Mouse (Mus musculus): ENCODE results near the gene Slc19a1. TPM values are rescaled to one million over a fixed set of nuclear protein-coding genes. Genes with fewer than 3 reads are reported as not detected.

Gene Slc19a1
- polyA plus RNA-seq, 1 experiment from 2014 or later: 35.4 TPM

DNA sequence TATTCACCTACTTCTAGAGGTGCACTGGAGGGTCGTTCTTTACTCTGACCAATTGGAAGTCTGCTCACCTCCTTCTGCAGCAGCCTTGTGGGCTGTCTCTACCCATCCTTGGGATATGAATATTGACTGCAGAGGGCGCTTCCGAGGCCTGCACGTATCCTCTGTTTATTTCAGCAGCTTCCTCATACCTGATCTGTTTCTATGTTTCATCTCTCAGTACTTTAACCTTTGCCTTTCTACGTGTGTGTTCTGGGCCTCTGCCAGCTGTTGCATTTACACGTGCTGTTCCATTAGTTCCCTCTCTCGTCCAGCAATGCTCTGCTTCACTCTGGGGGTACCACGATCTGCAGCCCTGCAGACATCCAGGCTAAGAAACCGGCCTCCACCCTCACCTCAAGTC lies 14.4 kb upstream of the Slc19a1 start:
- H3K36me3 ChIP-seq: no peaks in the 10 kb centered on the region
- H3K9me3 ChIP-seq: no peaks in the 10 kb centered on the region
- WGBS: 79% methylated on average over 9 of the region's 9 CpGs

DNA sequence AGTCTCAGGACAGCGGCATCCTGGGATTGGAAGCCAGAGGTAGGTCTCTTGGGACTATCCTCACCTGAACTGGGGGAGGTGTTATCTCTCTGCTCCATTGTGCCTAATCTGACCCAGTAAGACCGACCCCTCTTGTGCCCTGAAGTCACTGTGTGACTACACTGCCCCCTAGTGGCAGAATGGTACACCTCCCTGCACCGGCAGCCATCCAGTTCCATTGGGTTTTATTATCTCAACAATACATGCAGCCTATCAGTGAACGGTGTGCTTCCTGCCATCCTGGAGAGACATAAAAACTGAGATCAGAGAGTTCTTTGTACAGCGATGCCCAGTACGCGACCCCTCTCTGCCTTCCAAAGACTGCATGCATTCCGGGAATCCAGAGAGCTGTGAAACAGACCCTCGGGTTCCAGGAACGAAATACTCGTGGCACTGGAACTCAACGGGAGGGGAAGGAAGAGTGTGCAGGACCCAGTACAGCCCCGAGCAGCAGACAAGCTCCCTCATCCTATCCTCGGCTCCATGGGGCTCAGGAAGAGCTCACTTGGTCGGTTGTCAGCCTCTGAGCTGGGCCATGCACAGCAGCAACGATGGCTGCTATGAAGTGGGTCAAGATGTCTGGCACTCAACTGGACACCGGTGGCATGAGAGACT lies 10.5 kb upstream of the Slc19a1 start:
- Histone ChIP-seq H3K4me1 (peaks cover 7% of the 10 kb centered on the region; the same call in 1 of the 2 replicates), H3K27ac (replicated peaks) (no peak overlapping the region), H3K9ac (replicated peaks) (0 out of 2 replicates have a peak overlapping the region, but pooled peaks have one; percentile 15), H3K4me3 (no peak overlapping the region), H3K9me3 (no peaks in the 10 kb centered on the region), H3K27me3 (no peaks in the 10 kb centered on the region), H3K4me2 (replicated peaks) (peak overlapping the region; percentile 28), H3K36me3 (no peaks in the 10 kb centered on the region)
- peak; percentile 67 for ATAC-seq (replicated peaks)
- WGBS: 34% methylated on average over 17 of the region's 17 CpGs

More for the DNA sequence above, 14.4 kb upstream of the Slc19a1 start:
- no peaks in the 10 kb centered on the region for H3K27me3 ChIP-seq
- no peak overlapping the region for H3K27ac ChIP-seq (replicated peaks)
- ATAC-seq (replicated peaks): no peak
- H3K9ac ChIP-seq (replicated peaks): no peak overlapping the region
- H3K4me2 ChIP-seq (replicated peaks): no peak overlapping the region
- peaks cover 7% of the 10 kb centered on the region; the same call in 1 of the 2 replicates for H3K4me1 ChIP-seq
- H3K4me3 ChIP-seq: no peak overlapping the region

DNA sequence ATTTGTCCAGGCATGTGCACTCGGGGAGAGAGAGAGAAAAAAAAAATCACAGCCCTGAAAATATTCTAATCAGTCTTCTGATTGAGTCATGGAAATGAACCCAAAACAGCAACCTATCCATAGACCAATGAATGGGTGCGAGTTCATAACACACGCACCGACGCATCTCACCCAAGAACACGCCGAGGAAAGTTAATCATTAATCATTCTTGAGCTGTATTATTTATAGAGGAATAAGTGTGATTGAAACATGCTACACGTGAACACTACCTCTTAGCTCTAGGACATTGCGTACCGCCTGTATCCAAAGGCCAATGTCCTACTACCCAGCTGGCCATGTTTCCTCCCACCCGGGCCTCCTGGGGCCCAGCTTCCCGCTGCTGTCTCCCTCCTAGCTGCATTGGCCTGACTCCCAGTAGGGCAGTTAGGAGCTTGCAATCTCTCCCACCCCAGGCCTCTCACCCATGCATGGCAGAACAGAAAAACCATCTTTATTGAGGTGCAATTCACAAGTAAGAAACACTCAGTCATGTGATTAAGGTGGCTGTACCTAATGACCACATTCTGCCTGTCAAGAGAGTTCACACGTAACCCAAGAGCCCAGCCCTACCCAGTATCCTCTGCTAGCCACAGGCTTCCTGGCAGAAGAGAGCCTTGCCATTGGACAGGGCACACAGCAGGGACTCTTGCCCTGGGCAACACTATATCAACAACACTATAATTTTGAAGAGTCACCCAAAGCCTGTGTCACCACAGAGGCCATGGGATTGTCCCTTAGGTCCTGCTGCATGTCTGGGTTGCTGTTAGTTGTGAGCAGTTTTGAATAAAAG lies 9.5 kb upstream of the Slc19a1 start:
- H3K4me1 ChIP-seq: peaks cover 7% of the 10 kb centered on the region; the same call in 1 of the 2 replicates
- no peak overlapping the region for H3K9ac ChIP-seq (replicated peaks)
- no peak for ATAC-seq (replicated peaks)
- no peak overlapping the region for H3K27ac ChIP-seq (replicated peaks)
- no peak overlapping the region for H3K4me2 ChIP-seq (replicated peaks)
- no peaks in the 10 kb centered on the region for H3K9me3 ChIP-seq
- H3K36me3 ChIP-seq: no peaks in the 10 kb centered on the region
- no peak overlapping the region for H3K4me3 ChIP-seq
- 85% methylated on average over 13 of the region's 13 CpGs for WGBS
- H3K27me3 ChIP-seq: no peaks in the 10 kb centered on the region

DNA sequence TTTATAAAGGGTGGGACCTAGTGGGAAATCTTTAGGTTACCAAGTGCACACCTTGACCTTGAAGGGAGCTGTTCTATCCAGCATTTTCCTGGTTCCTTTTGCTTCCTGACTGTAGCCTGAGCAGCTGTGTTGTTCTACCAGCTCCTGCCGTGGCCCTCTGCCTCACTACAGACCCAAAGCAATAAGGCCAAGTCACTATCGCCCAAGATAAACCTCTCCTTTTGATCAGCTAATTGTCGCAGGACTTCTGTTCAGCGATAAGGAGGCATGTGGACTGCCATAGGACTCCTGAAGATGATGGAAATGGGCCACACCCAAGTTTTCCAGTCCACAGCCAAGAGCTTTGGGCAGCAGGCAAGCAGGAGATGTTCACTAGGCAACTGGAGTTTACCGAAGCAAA lies 7.8 kb upstream of the Slc19a1 start:
- no peak overlapping the region for H3K27ac ChIP-seq (replicated peaks)
- no peak for ATAC-seq (replicated peaks)
- no peak overlapping the region for H3K4me2 ChIP-seq (replicated peaks)
- 82% methylated on average over 5 of the region's 5 CpGs for WGBS
- H3K9ac ChIP-seq (replicated peaks): no peak overlapping the region
- H3K4me3 ChIP-seq: no peak overlapping the region
- H3K4me1 ChIP-seq: peaks cover 7% of the 10 kb centered on the region; the same call in 1 of the 2 replicates
- no peaks in the 10 kb centered on the region for H3K36me3 ChIP-seq
- H3K27me3 ChIP-seq: no peaks in the 10 kb centered on the region
- H3K9me3 ChIP-seq: no peaks in the 10 kb centered on the region

DNA sequence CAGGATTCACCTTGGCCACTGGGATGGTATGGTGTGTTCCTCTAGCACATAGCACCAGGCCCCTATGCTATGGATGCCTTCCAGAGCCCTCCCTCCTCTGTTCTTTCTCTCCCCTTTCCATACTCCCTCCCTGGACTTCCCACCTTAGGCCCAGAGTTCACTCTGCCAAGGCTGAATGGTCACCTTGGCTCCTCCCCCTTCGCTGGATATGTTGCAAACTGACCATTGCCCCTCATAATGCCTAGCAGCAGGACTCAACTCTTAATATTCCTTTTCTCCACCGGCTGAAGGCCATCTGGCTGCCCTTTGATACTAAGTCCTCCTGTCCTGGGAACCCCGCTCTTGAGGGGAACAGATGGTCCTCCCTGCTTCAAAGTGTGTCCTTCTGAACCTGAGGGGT lies 5.1 kb upstream of the Slc19a1 start:
- no peak overlapping the region for H3K9ac ChIP-seq (replicated peaks)
- 82% methylated on average over 3 of the region's 3 CpGs for WGBS
- H3K4me2 ChIP-seq (replicated peaks): no peak overlapping the region
- H3K4me1 ChIP-seq: no peaks in the 10 kb centered on the region
- H3K27me3 ChIP-seq: no peaks in the 10 kb centered on the region
- no peak overlapping the region for H3K4me3 ChIP-seq
- no peaks in the 10 kb centered on the region for H3K9me3 ChIP-seq
- no peak for ATAC-seq (replicated peaks)
- no peaks in the 10 kb centered on the region for H3K36me3 ChIP-seq
- H3K27ac ChIP-seq (replicated peaks): no peak overlapping the region

DNA sequence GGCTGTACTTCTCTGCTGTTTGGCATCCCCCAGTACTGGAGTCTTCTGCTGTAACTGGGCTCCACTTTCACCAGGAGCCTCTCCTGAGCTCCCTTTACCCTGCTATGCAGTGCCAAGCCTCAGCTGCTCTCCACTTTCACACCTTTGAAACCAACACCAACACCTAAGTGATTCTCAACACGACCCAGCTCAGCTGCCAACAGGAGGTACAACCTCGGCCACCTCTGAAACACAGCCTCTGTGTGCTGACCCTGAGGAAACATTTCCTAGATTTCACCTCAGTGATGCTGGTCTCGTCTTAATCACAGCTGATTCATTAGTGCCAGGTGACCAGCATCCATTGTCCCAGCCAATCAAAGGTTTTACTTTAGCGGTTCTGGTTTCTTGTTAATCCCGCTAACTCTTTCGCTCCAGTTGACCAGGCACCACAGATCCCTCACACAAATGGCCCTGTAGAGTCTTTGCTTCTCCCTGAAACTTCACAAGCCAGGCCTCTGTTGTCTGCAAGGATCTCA lies 3.2 kb upstream of the Slc19a1 start:
- no peak overlapping the region for H3K9ac ChIP-seq (replicated peaks)
- no peaks in the 10 kb centered on the region for H3K9me3 ChIP-seq
- ATAC-seq (replicated peaks): no peak
- WGBS: 72% methylated on average over 6 of the region's 6 CpGs
- no peak overlapping the region for H3K4me3 ChIP-seq
- H3K27ac ChIP-seq (replicated peaks): no peak overlapping the region
- H3K4me1 ChIP-seq: peaks cover 5% of the 10 kb centered on the region
- no peak overlapping the region for H3K4me2 ChIP-seq (replicated peaks)
- no peaks in the 10 kb centered on the region for H3K27me3 ChIP-seq
- no peaks in the 10 kb centered on the region for H3K36me3 ChIP-seq

DNA sequence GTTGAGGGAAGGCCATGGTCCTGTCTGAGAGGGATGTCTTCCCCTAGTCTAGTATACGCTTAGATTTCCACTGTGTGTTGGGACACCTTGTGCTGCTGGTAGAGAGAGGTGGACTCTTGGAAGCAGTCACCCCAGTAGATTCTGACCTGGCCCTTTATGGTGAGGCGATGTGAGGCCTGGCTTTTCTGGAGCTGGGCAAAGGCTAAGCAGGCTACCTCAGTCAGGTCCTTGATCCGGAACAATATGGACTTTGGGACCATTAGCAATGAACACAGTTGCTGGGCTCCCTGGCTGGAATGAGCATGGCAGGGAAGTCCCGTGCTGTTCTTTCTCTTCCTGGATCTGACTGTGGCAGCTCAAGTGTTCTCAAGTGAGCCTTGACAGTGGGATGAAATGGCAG lies 2.3 kb upstream of the Slc19a1 start:
- H3K36me3 ChIP-seq: no peaks in the 10 kb centered on the region
- no peaks in the 10 kb centered on the region for H3K27me3 ChIP-seq
- no peaks in the 10 kb centered on the region for H3K9me3 ChIP-seq
- H3K9ac ChIP-seq (replicated peaks): no peak overlapping the region
- WGBS: 89% methylated on average over 4 of the region's 4 CpGs
- no peak for ATAC-seq (replicated peaks)
- no peak overlapping the region for H3K4me2 ChIP-seq (replicated peaks)
- no peak overlapping the region for H3K4me3 ChIP-seq
- no peak overlapping the region for H3K27ac ChIP-seq (replicated peaks)
- H3K4me1 ChIP-seq: peaks cover 14% of the 10 kb centered on the region

DNA sequence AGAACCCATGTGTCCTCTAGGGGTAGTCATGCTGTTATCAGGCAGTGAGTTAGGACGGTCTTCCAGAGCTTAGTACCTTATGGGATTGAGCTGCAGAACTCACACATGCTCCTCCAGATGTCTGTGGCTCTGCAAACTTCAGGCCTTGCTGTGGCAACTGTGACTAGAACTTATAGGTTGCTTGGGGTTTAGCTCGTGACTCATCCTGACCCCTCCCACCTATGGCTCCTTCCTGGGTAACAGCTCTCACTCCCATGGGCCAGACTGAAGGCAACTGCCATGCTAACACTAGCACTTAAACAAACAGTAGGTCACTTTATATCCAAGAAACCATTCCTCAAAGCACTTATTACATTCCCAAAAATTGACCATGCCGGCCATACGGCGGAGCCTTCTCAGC lies 1.4 kb upstream of the Slc19a1 start:
- no peaks in the 10 kb centered on the region for H3K36me3 ChIP-seq
- H3K4me2 ChIP-seq (replicated peaks): no peak overlapping the region
- 90% methylated on average over 5 of the region's 5 CpGs for WGBS
- no peak overlapping the region for H3K4me3 ChIP-seq
- no peaks in the 10 kb centered on the region for H3K9me3 ChIP-seq
- no peak overlapping the region for H3K9ac ChIP-seq (replicated peaks)
- H3K4me1 ChIP-seq: peaks cover 20% of the 10 kb centered on the region
- no peak overlapping the region for H3K27ac ChIP-seq (replicated peaks)
- ATAC-seq (replicated peaks): no peak
- H3K27me3 ChIP-seq: no peaks in the 10 kb centered on the region

DNA sequence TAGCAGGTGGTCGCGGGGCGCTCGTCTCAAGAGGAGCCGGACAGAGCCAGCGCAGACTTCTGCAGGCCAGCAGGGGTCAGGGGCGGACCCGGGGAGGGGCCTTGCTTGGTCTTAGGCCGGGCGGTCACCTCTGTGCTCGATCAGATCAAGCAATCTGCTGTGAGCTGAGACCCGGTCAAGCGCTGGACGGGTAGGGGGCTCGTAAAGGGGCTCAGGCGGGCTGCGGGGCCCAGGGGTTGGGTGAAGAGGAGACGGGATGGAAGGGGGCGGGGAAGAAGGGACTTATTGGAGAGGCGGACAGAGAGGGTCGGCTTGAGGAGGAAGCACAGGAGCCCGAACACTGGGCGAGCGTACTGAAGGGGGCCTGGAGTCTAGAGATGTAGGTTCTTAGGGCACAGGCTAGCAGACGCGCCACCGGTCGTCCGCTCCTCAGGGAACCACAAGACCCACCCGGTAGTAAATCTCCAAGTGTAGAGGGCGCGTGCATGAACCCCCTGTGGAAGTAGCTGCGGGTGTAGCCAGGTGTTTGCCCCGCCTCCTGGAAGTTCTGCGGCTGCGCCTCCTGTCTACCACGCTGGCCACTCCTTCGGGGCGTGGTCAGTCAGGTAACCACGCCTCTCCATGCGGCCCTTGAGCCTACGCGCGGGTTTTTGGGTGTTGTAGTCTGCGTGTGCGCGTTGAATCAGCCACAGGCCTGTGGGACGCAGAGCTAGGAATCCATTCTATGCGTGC lies 716 bp downstream of the Slc19a1 start:
- H3K27ac ChIP-seq (replicated peaks): peak overlapping the region; percentile 82
- H3K9me3 ChIP-seq: no peaks in the 10 kb centered on the region
- WGBS: under 1% methylated on average over 49 of the region's 49 CpGs
- peaks cover 20% of the 10 kb centered on the region for H3K4me1 ChIP-seq
- H3K36me3 ChIP-seq: no peaks in the 10 kb centered on the region
- H3K4me3 ChIP-seq: peak overlapping the region; percentile 67
- H3K27me3 ChIP-seq: no peaks in the 10 kb centered on the region
- peak overlapping the region; percentile 88 for H3K4me2 ChIP-seq (replicated peaks)
- H3K9ac ChIP-seq (replicated peaks): peak overlapping the region; percentile 78
- ATAC-seq (replicated peaks): peak; percentile 94

DNA sequence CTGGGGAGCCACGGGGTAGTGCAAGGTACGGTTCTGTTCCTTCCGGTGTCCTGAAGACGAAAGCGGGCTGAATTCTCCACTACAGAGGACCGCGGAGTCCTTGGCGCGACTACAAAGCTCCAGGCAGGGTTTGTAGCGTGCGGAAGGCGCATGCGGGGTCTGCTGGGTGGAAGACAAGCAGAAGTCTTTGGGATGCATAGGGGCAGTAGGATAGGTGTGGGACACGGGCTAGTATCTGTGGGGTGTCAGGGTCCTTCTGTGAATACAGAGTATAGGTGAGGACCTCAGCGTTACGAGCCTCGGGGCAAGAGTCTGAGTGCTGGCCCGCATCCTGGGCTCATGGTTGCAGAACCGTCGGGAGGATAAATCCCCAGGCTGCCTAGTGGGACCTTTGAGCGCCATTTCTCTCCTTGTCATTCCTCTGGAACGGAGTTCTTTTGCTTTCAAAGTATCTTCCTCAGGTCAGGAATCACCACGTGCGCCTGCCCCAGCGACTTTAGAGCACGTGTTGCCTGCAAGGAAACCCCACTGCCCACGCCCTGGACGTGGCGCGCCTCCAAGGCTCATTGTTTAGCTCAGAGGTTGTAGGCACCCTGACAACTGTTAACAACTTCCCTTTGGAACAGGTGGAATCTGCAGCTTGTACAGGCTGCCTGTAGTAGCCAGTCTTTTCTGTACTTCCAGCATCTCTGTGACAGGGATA lies 1.4 kb downstream of the Slc19a1 start:
- H3K4me3 ChIP-seq: peak overlapping the region; percentile 67
- no peaks in the 10 kb centered on the region for H3K27me3 ChIP-seq
- H3K9me3 ChIP-seq: no peaks in the 10 kb centered on the region
- H3K4me1 ChIP-seq: peaks cover 20% of the 10 kb centered on the region
- WGBS: under 1% methylated on average over 30 of the region's 30 CpGs
- peak overlapping the region; percentile 88 for H3K4me2 ChIP-seq (replicated peaks)
- peak overlapping the region; percentile 82 for H3K27ac ChIP-seq (replicated peaks)
- H3K9ac ChIP-seq (replicated peaks): peak overlapping the region; percentile 78
- H3K36me3 ChIP-seq: no peaks in the 10 kb centered on the region
- peak; percentile 84 for ATAC-seq (replicated peaks)

DNA sequence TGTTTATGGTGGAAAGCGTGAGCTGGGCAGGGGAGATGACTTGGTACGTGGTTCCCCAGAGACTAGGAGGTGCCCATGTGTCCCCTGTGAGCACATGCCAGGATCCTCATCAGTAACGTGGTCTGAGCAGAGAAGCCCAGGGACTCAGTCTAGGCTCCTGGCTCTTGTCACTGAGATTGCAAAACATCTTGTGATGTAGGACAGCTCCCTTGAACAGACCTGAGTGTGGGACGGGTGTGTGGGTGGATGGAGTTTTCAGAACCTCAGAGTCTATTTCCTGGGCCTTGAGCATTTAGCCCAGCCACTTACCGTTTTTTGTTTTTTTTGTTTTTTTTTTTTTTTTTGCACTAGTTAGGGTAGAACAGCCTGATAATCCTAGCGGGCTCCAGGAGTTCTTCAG lies 3.4 kb downstream of the Slc19a1 start:
- no peak overlapping the region for H3K4me2 ChIP-seq (replicated peaks)
- H3K9me3 ChIP-seq: no peaks in the 10 kb centered on the region
- H3K4me3 ChIP-seq: no peak overlapping the region
- ATAC-seq (replicated peaks): no peak
- peaks cover 20% of the 10 kb centered on the region for H3K4me1 ChIP-seq
- H3K27me3 ChIP-seq: no peaks in the 10 kb centered on the region
- no peak overlapping the region for H3K27ac ChIP-seq (replicated peaks)
- H3K36me3 ChIP-seq: no peaks in the 10 kb centered on the region; the same call in 1 of the 2 replicates
- 89% methylated on average over 6 of the region's 6 CpGs for WGBS
- no peak overlapping the region for H3K9ac ChIP-seq (replicated peaks)

All from forebrain, embryonic 15.5 days (tissue).